Comparison of ENCODE assay signal across 11 mouse cellular contexts in the genomic region with DNA sequence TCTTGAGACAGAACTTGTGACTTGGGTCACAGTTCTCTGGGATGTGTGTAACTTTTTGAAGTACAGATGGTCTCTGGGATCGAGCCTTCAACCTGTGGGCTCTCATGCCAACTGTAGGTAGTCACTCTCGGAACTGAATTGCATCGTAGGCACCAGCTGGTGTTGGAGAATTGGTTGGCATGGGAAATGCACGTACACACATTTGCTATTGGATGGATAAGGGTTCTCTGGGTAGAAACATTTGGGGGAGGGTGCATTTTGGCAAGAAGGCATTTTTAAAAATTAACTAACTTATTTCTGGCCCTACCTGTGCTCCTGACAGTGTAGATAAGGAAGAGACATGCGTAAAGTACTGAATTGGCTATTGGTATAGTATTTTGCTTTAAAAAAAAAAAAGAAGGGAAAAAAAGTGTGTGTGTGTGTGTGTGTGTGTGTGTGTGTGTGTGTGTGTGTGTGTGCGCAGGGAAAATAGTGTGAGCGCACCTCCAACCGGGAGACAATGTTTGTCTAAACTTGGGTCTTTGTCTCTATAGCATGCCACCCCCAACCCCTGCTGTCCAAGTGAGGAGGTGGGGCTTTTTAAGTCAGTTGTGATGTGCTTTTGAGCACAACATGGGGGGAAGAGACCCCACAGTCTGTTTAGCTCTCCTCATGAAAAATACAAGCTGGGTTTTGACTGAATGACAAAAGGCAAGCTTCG. TPM values are rescaled to one million over a fixed set of nuclear protein-coding genes. Genes with fewer than 3 reads are reported as not detected.
DNase-seq lines count a peak whose midpoint lies in the region; ATAC-seq and TF ChIP-seq lines count a peak whose summit lies in the region.
"Had no signal": no experiment of that assay in that cellular context is flagged by ENCODE, and none has a peak within 500 bp of the region (broad histone marks: within the 10 kb centered on the region; RNA-seq: fewer than 3 reads in every experiment).

No protein-coding gene starts in this region.

- no peak overlapping the region for H3K9ac ChIP-seq in intestine, postnatal 0 days (ENCODE audit: low read depth, low read length)
- H3K9ac ChIP-seq in neural tube, embryonic 14.5 days (replicated peaks; ENCODE audit: low read depth, low read length), result no peak overlapping the region; the same call in 1 of the 2 replicates
- H3K9ac ChIP-seq: liver, embryonic 13.5 days had no signal

- H3K27me3 ChIP-seq in forebrain, embryonic 10.5 days (ENCODE audit: poor library complexity, severe bottlenecking), result no peaks in the 10 kb centered on the region
- H3K27me3 ChIP-seq in intestine, postnatal 0 days (replicated peaks; ENCODE audit: control insufficient read depth, insufficient read depth, low read length), result no peaks in the 10 kb centered on the region
- no peaks in the 10 kb centered on the region for H3K27me3 ChIP-seq in neural tube, embryonic 14.5 days (ENCODE audit: control insufficient read depth, insufficient read depth, low read length)
- H3K27me3 ChIP-seq: liver, embryonic 13.5 days had no signal

- peaks cover 52% of the 10 kb centered on the region for H3K4me1 ChIP-seq in forebrain, embryonic 10.5 days
- H3K4me1 ChIP-seq in intestine, postnatal 0 days (replicated peaks; ENCODE audit: control insufficient read depth, insufficient read depth, low read length), result no peaks in the 10 kb centered on the region
- H3K4me1 ChIP-seq in neural tube, embryonic 14.5 days (ENCODE audit: control insufficient read depth, insufficient read depth, low read length), result peaks cover 14% of the 10 kb centered on the region; the same call in 1 of the 2 replicates

- TF ChIP-seq CTCF in layer of hippocampus, adult 2 months (conservative IDR thresholded peaks at IDR 0.05), result no peak
- TF ChIP-seq CTCF in intestine, postnatal 0 days (IDR thresholded peaks at IDR 0.05; ENCODE audit: low read depth), result no peak

- no peak for DNase-seq in layer of hippocampus, adult 2 months (ENCODE audit: low spot score in 2 of 2)
- DNase-seq in layer of hippocampus, adult 11-12 months (ENCODE audit: low spot score), result no peak
- no peak for DNase-seq in forebrain, embryonic 10.5 days (ENCODE audit: extremely low spot score, low spot score)
- DNase-seq in gastrocnemius, postnatal 14 days, result no peak
- no peak for DNase-seq in cerebellum, adult 9-11 months
- DNase-seq in embryo, embryonic 11 days, result no peak
- DNase-seq: liver, embryonic 13.5 days had no signal

- WGBS in forebrain, embryonic 10.5 days, result 65% methylated on average over 9 of the region's 9 CpGs
- 67% methylated on average over 9 of the region's 9 CpGs for WGBS in intestine, postnatal 0 days
- 42% methylated on average over 9 of the region's 9 CpGs for WGBS in neural tube, embryonic 14.5 days

- intact Hi-C loops in gastrocnemius, postnatal 14 days (cut with DNase I; ENCODE audit: low total_unique reads), result no loop called here

- no peak overlapping the region for H3K4me3 ChIP-seq in layer of hippocampus, adult 2 months
- H3K4me3 ChIP-seq in forebrain, embryonic 10.5 days, result peak overlapping the region; percentile 10; the same call in 1 of the 2 replicates
- no peak overlapping the region for H3K4me3 ChIP-seq in intestine, postnatal 0 days (ENCODE audit: low read depth, low read length)
- no peak overlapping the region for H3K4me3 ChIP-seq in neural tube, embryonic 14.5 days (ENCODE audit: low read depth, low read length)
- H3K4me3 ChIP-seq: heart, adult 2 months; liver, embryonic 13.5 days had no signal

- ATAC-seq in intestine, postnatal 0 days, result no peak
- 0 out of 2 replicates have a peak, but pooled peaks have one; percentile 41 for ATAC-seq in neural tube, embryonic 14.5 days (ENCODE audit: low read depth)

- H3K4me2 ChIP-seq in intestine, postnatal 0 days (replicated peaks; ENCODE audit: low read depth), result 0 out of 2 replicates have a peak overlapping the region, but pooled peaks have one; percentile 21
- H3K4me2 ChIP-seq in neural tube, embryonic 14.5 days (ENCODE audit: low read depth, low read length), result peak overlapping the region; percentile 15; the same call in 1 of the 2 replicates

- no peaks in the 10 kb centered on the region for H3K9me3 ChIP-seq in forebrain, embryonic 10.5 days
- H3K9me3 ChIP-seq in intestine, postnatal 0 days (ENCODE audit: control insufficient read depth), result no peaks in the 10 kb centered on the region
- H3K9me3 ChIP-seq in neural tube, embryonic 14.5 days (ENCODE audit: control insufficient read depth, low read length), result no peaks in the 10 kb centered on the region
- H3K9me3 ChIP-seq: liver, embryonic 13.5 days had no signal

- H3K27ac ChIP-seq in layer of hippocampus, adult 2 months, result peak overlapping the region; percentile 64; the same call in 1 of the 2 replicates
- peak overlapping the region; percentile 74 for H3K27ac ChIP-seq in forebrain, embryonic 10.5 days
- H3K27ac ChIP-seq in intestine, postnatal 0 days (ENCODE audit: low read depth, low read length), result no peak overlapping the region
- peak overlapping the region; percentile 60; the same call in 1 of the 2 replicates for H3K27ac ChIP-seq in neural tube, embryonic 14.5 days (ENCODE audit: low read depth, low read length)
- H3K27ac ChIP-seq: liver, embryonic 13.5 days had no signal

- H3K36me3 ChIP-seq in forebrain, embryonic 10.5 days (replicated peaks), result peaks cover 7% of the 10 kb centered on the region
- peaks cover 12% of the 10 kb centered on the region; the same call in 1 of the 2 replicates for H3K36me3 ChIP-seq in intestine, postnatal 0 days (ENCODE audit: control insufficient read depth, insufficient read depth)
- H3K36me3 ChIP-seq in neural tube, embryonic 14.5 days (ENCODE audit: control insufficient read depth, insufficient read depth, low read length), result no peaks in the 10 kb centered on the region
- H3K36me3 ChIP-seq: liver, embryonic 13.5 days had no signal

RNA-seq across cellular contexts. Expression of a gene that starts 26.0 kb away (rescaled TPM):
- total RNA-seq in layer of hippocampus, adult 2 months (2021), result 100 to 1,000 TPM; 254 to 256 TPM
- polyA plus RNA-seq in forebrain, embryonic 10.5 days (2016; fragmentation: Nextera tagmentation; extraction: Ambion mirVana), result 28.4 and 33.4 TPM in 2 replicates
- polyA plus RNA-seq in intestine, postnatal 0 days (2015; fragmentation: Nextera tagmentation; extraction: Ambion mirVana), result 234 and 236 TPM in 2 replicates
- 97.4 and 112 TPM in 2 replicates for polyA plus RNA-seq in neural tube, embryonic 14.5 days (2014; fragmentation: Nextera tagmentation; extraction: Ambion mirVana)
- 10 to 100 TPM; 41.1 to 76.7 TPM for total RNA-seq in gastrocnemius, postnatal 14 days (2021)

RNA-seq across cellular contexts. Expression of a gene that starts 36.9 kb away (rescaled TPM):
- total RNA-seq in layer of hippocampus, adult 2 months (2021), result 1 to 10 TPM; 1.7 to 2.4 TPM
- not detected in 2 replicates for polyA plus RNA-seq in forebrain, embryonic 10.5 days (2016; fragmentation: Nextera tagmentation; extraction: Ambion mirVana)
- 0.16 TPM in 1 of 2 replicates, not detected in the other for polyA plus RNA-seq in intestine, postnatal 0 days (2015; fragmentation: Nextera tagmentation; extraction: Ambion mirVana)
- polyA plus RNA-seq in neural tube, embryonic 14.5 days (2014; fragmentation: Nextera tagmentation; extraction: Ambion mirVana), result 2.2 and 3.3 TPM in 2 replicates
- not detected for total RNA-seq in gastrocnemius, postnatal 14 days (2021)
- total RNA-seq: adrenal gland, postnatal 14 days; heart, adult 2 months had no signal
- polyA plus RNA-seq: liver, embryonic 13.5 days had no signal
